Mouse (Mus musculus) bone marrow, adult 2 months (tissue): ENCODE results near the gene Dvl3.

ENCODE experiments used
- CTCF ChIP-seq: fragments of 200-500 bp; IDR thresholded peaks from 2 replicates; pipeline ENCODE4 v1.5.1; 2011; ENCODE audit warnings: low read length, control low read depth; ENCODE audit not compliant: control insufficient read depth, insufficient read depth
- POLR2A ChIP-seq: fragments of 200-500 bp; IDR thresholded peaks from 2 replicates; pipeline ENCODE4 v1.6.1; 2011; ENCODE audit warnings: low read depth, mild to moderate bottlenecking, control low read depth, low read length, borderline replicate concordance; ENCODE audit not compliant: control insufficient read depth

- peak; percentile 83 for TF ChIP-seq POLR2A
- TF ChIP-seq CTCF: no peak
These were observed 18.7 kb downstream of the Dvl3 start, which contains the start of gene Ap2m1 for GRCm38 (mm10) chr16:20535296-20536080.
